Mouse (Mus musculus) adrenal gland, postnatal 36 days (tissue): Measurements from ENCODE around the gene Gm3839. TPM values are rescaled to one million over a fixed set of nuclear protein-coding genes. Genes with fewer than 3 reads are reported as not detected.
"Not testable (repeated sequence)": the region's sequence is repeated elsewhere in the genome, so short reads cannot be mapped to it uniquely, and the experiment has no call there.

Source experiments
- DNase-seq, 2 experiments: peaks; one replicate each; pipeline ENCODE4 v3.0.0; 2021; ENCODE audit warnings: mixed read lengths in 1 of 2
- long read RNA-seq, 2 experiments: library from polyadenylated mRNA; stranded (forward); transcript quantifications; one replicate each; pipeline ENCODE4 v2.0.0; 2021; ENCODE audit warnings: borderline sequencing depth in 2 of 2
- microRNA-seq: library from miRNA; unstranded; fragments of <30 nt; microRNA quantifications from one replicate; pipeline ENCODE4 v1.2.0, GENCODE M21; 2021
- total RNA-seq, 2 experiments: library from RNA; stranded (reverse); gene quantifications; 2 replicates each; pipeline ENCODE4 v1.2.3; 2021

Gene Gm3839
- total RNA-seq: under 1 TPM; 0.50 to 0.72 TPM
- long read RNA-seq, experiment 1: 0 reads
- long read RNA-seq, experiment 2: 0 reads

DNA sequence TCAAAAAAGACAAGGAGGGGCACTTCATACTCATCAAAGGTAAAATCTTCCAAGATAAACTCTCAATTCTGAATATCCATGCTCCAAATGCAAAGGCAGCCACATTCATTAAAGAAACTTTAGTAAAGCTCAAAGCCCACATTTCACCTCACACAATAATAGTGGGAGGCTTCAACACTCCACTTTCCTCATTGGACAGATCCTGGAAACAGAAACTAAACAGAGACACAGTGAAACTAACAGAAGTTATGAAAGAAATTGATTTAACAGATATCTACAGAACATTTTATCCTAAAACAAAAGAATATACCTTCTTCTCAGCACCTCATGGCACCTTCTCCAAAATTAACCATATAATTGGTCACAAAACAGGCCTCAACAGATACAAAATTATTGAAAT is at the start of gene Gm3839:
Gm3839 (minus strand) TSS at position 101 of the 400 bp plus-strand sequence.
- DNase-seq: not testable (repeated sequence)

DNA sequence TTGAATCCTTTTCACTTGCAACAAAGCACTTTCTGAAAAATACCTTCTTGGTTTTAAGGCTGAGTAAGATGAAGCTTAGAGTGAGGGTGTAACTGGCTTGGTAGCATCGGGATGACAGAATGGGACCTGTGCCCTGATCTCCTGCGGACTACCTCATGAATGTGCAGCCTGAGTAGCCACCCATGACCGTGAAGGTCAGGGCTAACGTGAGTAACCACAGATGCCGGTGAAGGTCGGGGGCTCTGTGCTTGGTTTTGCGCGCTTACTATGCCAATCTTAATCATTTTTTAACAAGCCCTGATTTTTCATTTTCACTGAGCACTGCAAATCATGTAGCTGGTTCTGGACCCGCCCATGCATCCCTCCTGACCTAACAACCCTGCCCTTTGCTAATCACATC is 49.1 kb upstream of the Gm3839 start:
- peak; percentile 40 to 59 for DNase-seq

DNA sequence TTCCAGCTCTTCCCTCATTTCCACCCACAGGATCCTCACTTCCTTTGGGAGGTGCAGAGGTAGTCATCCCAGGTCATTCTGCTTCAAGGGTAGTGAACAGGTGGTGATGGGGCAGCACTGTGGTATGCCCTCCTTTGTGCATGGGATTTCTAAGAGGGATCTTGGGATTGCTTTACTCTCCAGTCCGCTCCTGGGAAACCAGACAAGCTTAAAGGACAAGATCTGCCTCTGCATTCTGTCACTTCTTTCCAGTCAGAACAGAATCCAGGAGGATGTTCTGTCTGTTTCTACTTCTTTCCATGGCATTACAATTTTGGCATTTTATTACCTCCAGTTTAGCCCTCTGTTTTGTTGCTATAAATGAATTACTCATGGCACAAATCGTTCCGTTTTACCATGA is 21.3 kb upstream of the Gm3839 start:
- DNase-seq: no peak

DNA sequence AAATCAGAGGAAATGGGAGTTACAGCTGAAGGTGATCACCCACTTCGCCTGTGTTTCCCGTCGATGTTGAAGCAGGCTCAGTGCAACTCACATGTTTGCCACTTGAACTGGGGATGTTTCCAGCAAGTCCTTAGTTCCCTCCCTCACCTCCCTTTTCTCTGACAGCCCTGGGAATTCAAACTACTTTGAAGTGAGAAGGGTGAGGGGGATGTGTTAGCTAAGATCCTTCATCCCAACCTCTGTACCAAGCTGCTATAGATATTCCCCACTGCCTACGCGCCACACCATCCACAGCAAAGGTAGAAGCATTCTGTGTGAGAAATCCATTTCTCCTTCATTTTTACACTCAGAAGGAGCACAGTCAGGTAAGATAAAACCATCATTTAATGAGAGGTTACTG is 18.7 kb upstream of the Gm3839 start:
- DNase-seq: no peak

DNA sequence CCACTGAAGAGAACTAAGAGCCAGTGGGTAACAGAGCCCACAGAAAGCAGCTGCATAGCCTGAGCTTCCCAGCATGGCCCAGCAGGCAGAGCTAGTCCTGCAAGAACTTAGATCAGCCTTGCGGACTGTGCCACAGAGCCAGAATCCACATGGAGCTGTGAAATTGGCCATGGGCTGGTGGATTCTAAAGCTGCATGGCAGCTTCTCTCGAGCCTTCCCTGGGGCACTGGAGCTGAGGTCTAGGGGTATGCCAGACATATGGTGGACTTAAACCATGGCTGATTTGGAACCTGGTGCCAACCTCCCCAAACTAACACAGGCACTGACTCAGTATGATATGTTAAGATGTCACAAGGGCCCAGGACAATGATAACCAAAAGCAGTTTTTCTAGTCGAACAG is 10.4 kb downstream of the Gm3839 start:
- no peak for DNase-seq

DNA sequence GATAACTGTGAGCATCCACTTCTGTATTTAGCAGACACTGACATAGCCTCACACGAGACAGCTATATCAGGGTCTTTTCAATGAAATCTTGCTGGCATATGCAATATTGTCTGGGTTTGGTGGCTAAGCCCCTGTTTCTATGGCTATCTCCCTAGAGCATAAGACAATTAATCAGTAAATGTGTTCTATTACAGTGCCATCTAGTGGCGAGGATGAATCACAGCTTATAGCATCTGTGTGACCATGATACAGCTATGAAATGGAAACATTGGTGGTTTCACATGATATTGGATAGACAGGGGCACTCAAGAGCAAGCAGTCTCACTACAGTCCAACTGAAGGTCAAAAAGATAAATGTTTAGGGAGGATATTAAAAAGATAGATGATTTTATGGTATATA is 26.5 kb downstream of the Gm3839 start:
- DNase-seq: no peak

DNA sequence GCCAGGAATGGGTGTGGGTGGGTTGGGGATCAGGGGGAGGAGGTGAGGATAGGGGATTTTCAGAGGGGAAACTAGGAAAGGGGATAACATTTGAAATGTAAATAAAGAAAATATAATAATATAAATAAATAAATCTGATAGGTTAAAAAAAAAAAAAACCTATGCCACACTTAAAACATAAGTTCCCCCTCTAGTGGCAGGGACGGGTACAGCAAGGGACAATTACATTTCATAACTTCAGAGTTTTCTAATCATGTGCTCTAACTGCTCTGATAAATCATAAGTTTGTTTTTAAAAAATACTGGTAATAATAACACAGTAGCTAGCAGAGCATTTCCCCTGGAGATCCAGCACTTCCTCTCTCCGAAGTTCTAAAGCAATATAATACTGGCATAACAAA is 49.4 kb downstream of the Gm3839 start:
- DNase-seq: peak; percentile 28 to 52

DNA sequence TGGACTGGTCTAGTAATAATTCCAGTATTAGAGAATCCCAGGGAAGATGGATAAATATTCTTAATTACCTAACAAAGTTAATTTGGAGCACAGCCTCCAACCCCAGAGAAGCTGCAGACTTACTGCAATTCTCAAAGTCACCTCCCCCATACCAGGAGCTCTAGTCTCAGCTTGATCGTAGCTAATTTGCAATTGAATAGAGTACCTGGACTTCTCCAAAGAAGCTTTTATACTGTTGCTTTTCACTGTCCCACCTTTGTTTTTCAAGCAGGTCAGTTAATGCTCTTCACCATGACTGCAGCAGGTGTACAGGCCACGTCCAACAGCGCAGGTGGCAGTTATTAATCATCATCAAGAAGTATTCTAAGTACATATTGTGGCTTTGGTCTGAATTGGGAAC is 68.6 kb downstream of the Gm3839 start:
- not testable (repeated sequence) for DNase-seq

DNA sequence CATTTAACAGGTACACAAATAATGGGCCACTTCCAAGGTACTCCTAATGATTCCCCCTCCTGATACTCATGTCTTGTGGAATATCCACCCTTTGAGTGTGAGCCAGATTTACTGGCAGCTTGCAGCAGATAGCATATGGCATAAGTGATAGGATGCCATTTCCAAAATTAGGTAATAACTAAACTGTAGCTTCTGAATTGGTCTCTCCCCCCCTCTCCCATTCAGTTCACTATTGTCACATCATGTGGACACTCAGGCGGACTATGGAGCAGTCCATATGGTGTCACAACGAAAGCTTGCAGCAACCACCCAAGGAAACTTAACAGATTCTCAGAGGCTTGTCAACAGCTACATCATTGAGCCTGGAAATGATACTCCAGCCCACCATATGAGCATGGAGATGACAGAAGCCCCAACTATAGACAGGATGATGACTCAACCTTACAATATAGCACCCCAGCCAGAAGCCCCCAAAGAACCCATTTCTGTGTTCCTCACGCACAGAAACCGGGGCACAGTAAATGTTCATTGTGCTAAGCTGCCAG is 99.3 kb downstream of the Gm3839 start:
- DNase-seq: no peak

DNA sequence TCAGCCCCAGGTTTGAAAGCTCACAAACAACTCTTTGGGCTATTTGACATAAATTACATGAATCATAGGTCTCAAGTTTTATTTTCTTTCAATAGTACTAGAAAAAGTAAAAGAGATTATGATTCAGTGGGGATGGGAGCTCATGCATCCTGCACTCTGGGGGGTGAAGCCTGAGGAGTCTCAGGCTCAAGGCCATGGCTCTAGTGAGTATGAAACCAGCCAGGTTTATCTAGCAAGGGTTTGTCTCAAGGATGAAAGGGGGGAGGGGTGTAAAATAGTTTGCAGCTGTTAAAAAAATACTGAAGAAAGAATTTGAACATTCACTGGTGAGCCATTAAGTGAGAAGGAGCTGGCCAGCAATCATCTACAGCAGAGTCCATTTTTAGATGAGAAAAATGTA is 108.5 kb downstream of the Gm3839 start:
- no peak for DNase-seq

DNA sequence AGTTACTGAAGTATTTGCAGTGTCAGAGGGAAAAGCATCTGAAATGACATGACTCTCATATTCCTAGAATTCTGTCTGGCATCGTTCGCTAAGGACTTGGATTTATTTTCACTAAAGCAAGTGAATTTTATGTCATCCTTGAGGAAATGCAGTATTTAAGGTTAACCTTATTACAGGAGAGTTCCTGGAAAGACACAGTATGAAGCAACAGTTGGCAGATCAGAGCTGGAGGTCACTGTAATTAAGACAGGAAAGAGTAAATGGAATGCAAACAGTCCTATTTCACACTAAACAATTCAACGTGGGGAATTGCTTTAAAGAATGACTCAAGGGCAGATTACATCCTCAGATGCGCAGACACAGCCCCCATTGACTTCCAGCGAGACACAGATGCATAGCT is 112.0 kb downstream of the Gm3839 start:
- no peak for DNase-seq

DNA sequence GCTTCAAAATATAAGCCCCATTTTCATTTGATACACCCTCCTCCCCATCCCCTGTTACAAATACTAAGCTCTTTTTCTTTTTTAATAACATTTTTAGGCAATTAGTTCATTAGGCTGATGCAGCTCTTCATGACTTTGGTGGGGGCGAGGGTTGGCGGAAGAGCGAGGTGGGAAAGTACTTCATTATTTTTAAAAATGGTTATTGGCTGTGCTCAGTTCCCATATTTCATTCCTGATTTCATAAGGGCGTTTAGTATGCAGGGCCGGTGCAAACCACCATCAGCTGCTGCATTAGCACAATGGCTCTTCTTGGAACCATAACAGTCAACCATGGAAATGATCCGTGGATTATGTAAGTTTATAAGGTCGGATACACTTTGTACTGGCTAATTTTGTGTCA is 124.4 kb downstream of the Gm3839 start:
- DNase-seq: no peak

Small RNA genes within 50 kb of the gene (microRNA-seq; reads per million reads assigned to microRNA genes)
- gene Mir5124b: not detected

Other genes with a start within 250 kb of the Gm3839 start
- gene Fhit, start 194.7 kb downstream of the Gm3839 start, total RNA-seq: 10 to 100 TPM; 10.9 to 12.9 TPM
- gene Ptprg, start 196.8 kb upstream of the Gm3839 start, total RNA-seq: 100 to 1,000 TPM; 103 to 108 TPM